Mouse (Mus musculus): ENCODE results near the gene Aldh1a3. TPM values are rescaled to one million over a fixed set of nuclear protein-coding genes. Genes with fewer than 3 reads are reported as not detected.

Aldh1a3 gene
- total and polyA plus RNA-seq, 3 experiments = 0.35 to 4.6 (median 1.0) TPM

GRCm38 (mm10) chr7:66463081-66463480, 35.8 kb upstream of the Aldh1a3 start:
- DNase-seq (ENCODE audit: extremely low read depth) = no peak
- Histone ChIP-seq H3K36me3 (replicated peaks in 1 of 2; ENCODE audit: control insufficient read depth in 1 of 2, insufficient read depth in 1 of 2, low read length in 1 of 2) (no peaks in the 10 kb centered on the region), H3K4me2 (ENCODE audit: insufficient read depth, low read depth, poor library complexity, severe bottlenecking) (no peak overlapping the region), H3K27ac (ENCODE audit: insufficient read depth, low read depth) (no peak overlapping the region), H3K27me3 (replicated peaks) (peaks cover 38% of the 10 kb centered on the region), H3K4me1 (ENCODE audit: control insufficient read depth in 1 of 2, insufficient read depth in 2 of 2) (no peaks in the 10 kb centered on the region), H3K4me3 (replicated peaks in 1 of 3; ENCODE audit: low read depth in 2 of 3, low read length in 2 of 3, poor library complexity in 1 of 3) (no peak overlapping the region), H3K9me3 (replicated peaks; ENCODE audit: low read length) (no peaks in the 10 kb centered on the region), H3K79me2 (replicated peaks; ENCODE audit: control insufficient read depth, extremely low read depth, insufficient read depth, poor library complexity, severe bottlenecking) (no peaks in the 10 kb centered on the region), H3K9ac (ENCODE audit: insufficient read depth, low read depth) (no peak overlapping the region)
- in situ Hi-C loops (cut with MboI; ENCODE audit: low pct_ligation_motif_present, low pct_unique_long_range_greater_than_20kb, low sequenced_read_pairs) (no loop called here), dilution Hi-C loops (cut with MboI; ENCODE audit: extremely low pct_ligation_motif_present, extremely low pct_unique_long_range_greater_than_20kb, low sequenced_read_pairs) (no loop called here)
- TF ChIP-seq UBTF (IDR thresholded peaks at IDR 0.05; ENCODE audit: low read depth, low read length) = no peak
- no peak for TF ChIP-seq IRF4 (IDR thresholded peaks at IDR 0.05; ENCODE audit: low read depth, low read length)
- no peak for TF ChIP-seq PAX5 (IDR thresholded peaks at IDR 0.05; ENCODE audit: low read length)
- TF ChIP-seq KAT2A (IDR thresholded peaks at IDR 0.05; ENCODE audit: insufficient replicate concordance, low read length) = no peak
- TF ChIP-seq CHD2 (IDR thresholded peaks at IDR 0.05; ENCODE audit: low read length) = no peak

GRCm38 (mm10) chr7:66451622-66452295, 24.4 kb upstream of the Aldh1a3 start:
- Histone ChIP-seq H3K9me3 (replicated peaks; ENCODE audit: low read length) (no peaks in the 10 kb centered on the region), H3K4me1 (ENCODE audit: control insufficient read depth in 1 of 2, insufficient read depth in 2 of 2) (no peaks in the 10 kb centered on the region), H3K9ac (ENCODE audit: insufficient read depth, low read depth) (no peak overlapping the region), H3K4me3 (replicated peaks in 1 of 3; ENCODE audit: low read depth in 2 of 3, low read length in 2 of 3, poor library complexity in 1 of 3) (no peak overlapping the region), H3K79me2 (replicated peaks; ENCODE audit: control insufficient read depth, extremely low read depth, insufficient read depth, poor library complexity, severe bottlenecking) (no peaks in the 10 kb centered on the region), H3K4me2 (ENCODE audit: insufficient read depth, low read depth, poor library complexity, severe bottlenecking) (no peak overlapping the region), H3K27me3 (replicated peaks) (peaks cover 46% of the 10 kb centered on the region), H3K27ac (ENCODE audit: insufficient read depth, low read depth) (no peak overlapping the region), H3K36me3 (replicated peaks in 1 of 2; ENCODE audit: control insufficient read depth in 1 of 2, insufficient read depth in 1 of 2, low read length in 1 of 2) (no peaks in the 10 kb centered on the region)
- in situ Hi-C loops (cut with MboI; ENCODE audit: low pct_ligation_motif_present, low pct_unique_long_range_greater_than_20kb, low sequenced_read_pairs) (no loop called here), dilution Hi-C loops (cut with MboI; ENCODE audit: extremely low pct_ligation_motif_present, extremely low pct_unique_long_range_greater_than_20kb, low sequenced_read_pairs) (no loop called here)
- no peak for TF ChIP-seq MYC (IDR thresholded peaks at IDR 0.05; ENCODE audit: low read depth, low read length)
- TF ChIP-seq GABPA (IDR thresholded peaks at IDR 0.05; ENCODE audit: insufficient replicate concordance, low read depth, low read length) = no peak
- TF ChIP-seq ZMIZ1 (IDR thresholded peaks at IDR 0.05; ENCODE audit: low read depth, low read length) = no peak
- no peak for TF ChIP-seq NELFE (IDR thresholded peaks at IDR 0.05; ENCODE audit: low read depth, low read length)
- no peak for TF ChIP-seq SMC3 (IDR thresholded peaks at IDR 0.05; ENCODE audit: low read depth, low read length)
- no peak for TF ChIP-seq MXI1 (IDR thresholded peaks at IDR 0.05; ENCODE audit: low read depth, low read length)
- TF ChIP-seq POLR2A (IDR thresholded peaks at IDR 0.05; ENCODE audit: low read depth, low read length) = no peak
- no peak for TF ChIP-seq ELF1 (IDR thresholded peaks at IDR 0.05; ENCODE audit: low read depth, low read length)
- no peak for TF ChIP-seq JUND (conservative IDR thresholded peaks at IDR 0.05; ENCODE audit: low read depth, low read length)
- TF ChIP-seq MAFK (IDR thresholded peaks at IDR 0.05; ENCODE audit: insufficient replicate concordance, low read length) = no peak
- TF ChIP-seq HCFC1 (IDR thresholded peaks at IDR 0.05; ENCODE audit: low read depth, low read length) = no peak
- no peak for TF ChIP-seq USF1 (IDR thresholded peaks at IDR 0.05; ENCODE audit: low read depth, low read length)
- no peak for TF ChIP-seq RAD21 (IDR thresholded peaks at IDR 0.05; ENCODE audit: low read depth, low read length)
- TF ChIP-seq KAT2A (IDR thresholded peaks at IDR 0.05; ENCODE audit: insufficient replicate concordance, low read length) = no peak
- TF ChIP-seq TCF12 (IDR thresholded peaks at IDR 0.05; ENCODE audit: low read depth, low read length) = no peak
- TF ChIP-seq RCOR1 (conservative IDR thresholded peaks at IDR 0.05; ENCODE audit: low read depth, low read length) = no peak
- TF ChIP-seq BHLHE40 (IDR thresholded peaks at IDR 0.05; ENCODE audit: low read depth, low read length) = no peak
- no peak for TF ChIP-seq CHD1 (IDR thresholded peaks at IDR 0.05; ENCODE audit: low read depth, low read length)
- no peak for TF ChIP-seq MEF2A (IDR thresholded peaks at IDR 0.05; ENCODE audit: borderline replicate concordance, low read depth, low read length)
- no peak for DNase-seq (ENCODE audit: extremely low read depth)
